23 mouse cellular contexts compared by ENCODE assay signal in the genomic region with DNA sequence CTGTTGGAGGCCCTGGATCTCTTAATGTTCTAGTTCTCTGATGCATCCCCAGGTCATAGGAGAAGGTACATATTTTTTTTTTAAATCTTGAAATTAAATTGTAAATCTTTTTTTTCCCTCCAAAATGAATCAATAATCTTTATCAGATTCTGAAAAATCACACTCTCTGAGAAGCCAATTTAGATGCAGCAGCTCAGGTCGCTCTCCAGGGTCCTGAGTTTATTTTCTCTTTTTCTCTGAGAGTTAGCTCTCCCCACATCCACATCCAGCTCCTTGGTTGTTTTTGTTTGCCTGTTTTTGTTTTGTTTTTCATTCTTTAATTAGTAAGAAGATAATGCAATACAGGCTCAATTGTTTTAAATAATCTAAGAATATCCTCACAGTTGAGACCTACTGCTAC.
A peak's percentile ranks its signal among the peaks of the same experiment; 100 is the strongest.
DNase-seq lines count a peak whose midpoint lies in the region; ATAC-seq and TF ChIP-seq lines count a peak whose summit lies in the region.
"Had no signal": no experiment of that assay in that cellular context is flagged by ENCODE, and none has a peak within 500 bp of the region (broad histone marks: within the 10 kb centered on the region; RNA-seq: fewer than 3 reads in every experiment).

No protein-coding gene starts in this region.

- H3K27ac ChIP-seq in kidney, embryonic 16.5 days (ENCODE audit: low read length) = no peak overlapping the region
- H3K27ac ChIP-seq in embryonic facial prominence, embryonic 14.5 days (replicated peaks; ENCODE audit: low read depth, low read length) = no peak overlapping the region
- H3K27ac ChIP-seq in limb, embryonic 14.5 days (replicated peaks; ENCODE audit: low read depth, low read length) = no peak overlapping the region
- H3K27ac ChIP-seq: embryonic facial prominence, embryonic 13.5 days; heart, embryonic 13.5 days; intestine, embryonic 15.5 days; liver, embryonic 15.5 days; stomach, postnatal 0 days had no signal

- 57% methylated on average over 1 of the region's 1 CpGs for WGBS in kidney, embryonic 16.5 days
- 30% methylated on average over 1 of the region's 1 CpGs for whole genome bisulfite sequencing in embryonic facial prominence, embryonic 14.5 days
- 31% methylated on average over 1 of the region's 1 CpGs for WGBS in limb, embryonic 14.5 days

- no peak overlapping the region for H3K4me3 ChIP-seq in kidney, embryonic 16.5 days (ENCODE audit: low read length)
- no peak overlapping the region for H3K4me3 ChIP-seq in embryonic facial prominence, embryonic 14.5 days (ENCODE audit: low read depth, low read length)
- H3K4me3 ChIP-seq in limb, embryonic 14.5 days (replicated peaks; ENCODE audit: low read length) = no peak overlapping the region
- H3K4me3 ChIP-seq: embryonic facial prominence, embryonic 13.5 days; erythroblast, embryonic 14.5 days; heart, embryonic 13.5 days; intestine, embryonic 15.5 days; liver, embryonic 15.5 days had no signal

- H3K4me2 ChIP-seq in kidney, embryonic 16.5 days (replicated peaks; ENCODE audit: low read depth, low read length) = no peak overlapping the region
- no peak overlapping the region for H3K4me2 ChIP-seq in embryonic facial prominence, embryonic 14.5 days (ENCODE audit: low read depth, low read length)
- no peak overlapping the region for H3K4me2 ChIP-seq in limb, embryonic 14.5 days (replicated peaks; ENCODE audit: low read depth, low read length, severe bottlenecking)
- H3K4me2 ChIP-seq: embryonic facial prominence, embryonic 13.5 days; heart, embryonic 13.5 days; intestine, embryonic 15.5 days; liver, embryonic 15.5 days; midbrain, embryonic 11.5 days had no signal

- TF ChIP-seq POLR2A in limb, embryonic 14.5 days (IDR thresholded peaks at IDR 0.05; ENCODE audit: borderline replicate concordance, extremely low read depth, insufficient read depth, insufficient read length) = no peak

- no peaks in the 10 kb centered on the region for H3K9me3 ChIP-seq in kidney, embryonic 16.5 days (ENCODE audit: low read length)
- H3K9me3 ChIP-seq in embryonic facial prominence, embryonic 14.5 days (ENCODE audit: control insufficient read depth, low read length) = no peaks in the 10 kb centered on the region
- no peaks in the 10 kb centered on the region for H3K9me3 ChIP-seq in limb, embryonic 14.5 days (ENCODE audit: control insufficient read depth, low read length)
- H3K9me3 ChIP-seq: embryonic facial prominence, embryonic 13.5 days; intestine, embryonic 15.5 days; liver, embryonic 15.5 days had no signal

- DNase-seq in embryo, embryonic 11 days = peak; percentile 32
- DNase-seq in embryo, embryonic 10 days (ENCODE audit: low spot score) = no peak
- DNase-seq in kidney, postnatal 4 days = peak; percentile 5 to 8
- DNase-seq in embryonic facial prominence, embryonic 14.5 days (ENCODE audit: low spot score) = peak; percentile 20
- peak; percentile 51 for DNase-seq in limb, embryonic 14.5 days (ENCODE audit: low spot score)
- DNase-seq in frontal cortex, adult 2 months (ENCODE audit: extremely low spot score in 1 of 2, low spot score in 1 of 2) = no peak
- DNase-seq: adrenal gland, adult 2 months; gastrocnemius, postnatal 10 days; kidney, adult 2 months; thymus, adult 18-20 months; thymus, postnatal 25 days had no signal

- H3K9ac ChIP-seq in kidney, embryonic 16.5 days (replicated peaks; ENCODE audit: low read length) = no peak overlapping the region
- H3K9ac ChIP-seq in embryonic facial prominence, embryonic 14.5 days (ENCODE audit: low read depth, low read length) = no peak overlapping the region
- no peak overlapping the region for H3K9ac ChIP-seq in limb, embryonic 14.5 days (ENCODE audit: low read depth, low read length, severe bottlenecking)
- H3K9ac ChIP-seq: embryonic facial prominence, embryonic 13.5 days; heart, embryonic 13.5 days; intestine, embryonic 15.5 days; liver, embryonic 15.5 days had no signal

- H3K36me3 ChIP-seq in kidney, embryonic 16.5 days (ENCODE audit: insufficient read depth, low read length) = no peaks in the 10 kb centered on the region
- H3K36me3 ChIP-seq in embryonic facial prominence, embryonic 14.5 days (ENCODE audit: control insufficient read depth, insufficient read depth, low read length) = no peaks in the 10 kb centered on the region
- no peaks in the 10 kb centered on the region for H3K36me3 ChIP-seq in limb, embryonic 14.5 days (ENCODE audit: control insufficient read depth, insufficient read depth, low read length)
- H3K36me3 ChIP-seq: embryonic facial prominence, embryonic 13.5 days; heart, embryonic 13.5 days; intestine, embryonic 15.5 days; liver, embryonic 15.5 days had no signal

- no peak for ATAC-seq in kidney, embryonic 16.5 days (ENCODE audit: low FRiP score, low TSS enrichment)
- ATAC-seq in embryonic facial prominence, embryonic 14.5 days (ENCODE audit: low read depth) = no peak
- ATAC-seq in limb, embryonic 14.5 days (ENCODE audit: low FRiP score, low read depth) = no peak
- ATAC-seq: activated CD4-positive, CD25-positive, alpha-beta regulatory T cell, adult 4 months; CD4-positive, CD25-positive, alpha-beta regulatory T cell, adult 4 months; forebrain, embryonic 16.5 days; intestine, embryonic 15.5 days; midbrain, embryonic 16.5 days had no signal

- no peaks in the 10 kb centered on the region for H3K4me1 ChIP-seq in kidney, embryonic 16.5 days (ENCODE audit: insufficient read depth, low read length)
- no peaks in the 10 kb centered on the region for H3K4me1 ChIP-seq in embryonic facial prominence, embryonic 14.5 days (ENCODE audit: control insufficient read depth, insufficient read depth, low read length)
- H3K4me1 ChIP-seq in limb, embryonic 14.5 days (ENCODE audit: control insufficient read depth, insufficient read depth, low read length) = no peaks in the 10 kb centered on the region
- H3K4me1 ChIP-seq: embryonic facial prominence, embryonic 13.5 days; heart, embryonic 13.5 days; intestine, embryonic 15.5 days; liver, embryonic 15.5 days had no signal

- no peaks in the 10 kb centered on the region for H3K27me3 ChIP-seq in kidney, embryonic 16.5 days (ENCODE audit: insufficient read depth, low read length)
- no peaks in the 10 kb centered on the region for H3K27me3 ChIP-seq in embryonic facial prominence, embryonic 14.5 days (replicated peaks; ENCODE audit: control insufficient read depth, insufficient read depth, low read length)
- H3K27me3 ChIP-seq in limb, embryonic 14.5 days (ENCODE audit: control insufficient read depth, insufficient read depth, low read length) = no peaks in the 10 kb centered on the region
- H3K27me3 ChIP-seq: embryonic facial prominence, embryonic 13.5 days; heart, embryonic 13.5 days; intestine, embryonic 15.5 days; liver, embryonic 15.5 days had no signal

Comparison
In these comparisons a context has a peak if more than half of its experiments do, and no peak if none do; other contexts are left out.
1. DNase-seq: peak in embryo, embryonic 11 days (single experiment), kidney, postnatal 4 days (2 of 2), embryonic facial prominence, embryonic 14.5 days (single experiment) and limb, embryonic 14.5 days (single experiment); none in embryo, embryonic 10 days (single experiment) and frontal cortex, adult 2 months (0 of 2).